Mouse (Mus musculus) heart, adult 8-10 months (tissue): ENCODE measurements around the gene Tril. TPM values are rescaled to one million over a fixed set of nuclear protein-coding genes. Genes with fewer than 3 reads are reported as not detected.

ENCODE experiments used
- total RNA-seq, 4 experiments: library from RNA; stranded (reverse); gene quantifications; 2 replicates each; pipeline ENCODE4 v1.2.4; 2022

Gene Tril
- total RNA-seq, 4 experiments from 2014 or later, result 3.2 to 3.6 (median 3.4) TPM

Other genes starting within 250 kb of the Tril start
- not detected for gene Cpvl, start 157.8 kb upstream of the Tril start, total RNA-seq
- 1 to 10 TPM; 2.7 to 5.1 (median 2.9) TPM for gene Chn2, start 218.7 kb upstream of the Tril start, total RNA-seq